Mouse (Mus musculus) CD4-positive helper T cell, adult 2 months (primary cell): ENCODE measurements around the gene Pex11g.

ENCODE experiments used
- DNase-seq: peaks from one replicate; pipeline ENCODE4 v3.0.0-alpha.2; 2012; ENCODE audit warnings: low read depth, missing footprints, low spot score

Gene Pex11g

GRCm38 (mm10) chr8:3467006-3467885 lies at the start of gene Pex11g:
Pex11g (minus strand) TSS chr8:3467680.
- peak; percentile 85 for DNase-seq

DNA sequence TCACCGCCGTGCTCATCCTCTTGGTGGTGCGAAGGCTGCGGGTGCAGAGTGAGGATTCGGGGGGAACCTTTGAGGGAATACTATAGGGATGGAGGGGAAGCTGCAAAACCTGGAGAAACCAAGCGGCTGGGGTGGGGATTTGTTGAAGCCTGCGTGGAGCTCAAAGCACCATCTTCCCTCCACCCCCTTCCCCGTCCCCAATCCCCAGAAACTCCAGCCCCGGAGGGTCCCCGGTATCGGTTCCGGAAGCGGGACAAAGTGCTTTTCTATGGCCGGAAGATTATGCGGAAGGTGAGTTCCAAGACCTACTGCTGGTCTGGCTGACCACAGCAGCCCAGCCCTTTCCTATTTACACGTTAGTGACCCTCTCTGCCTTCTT lies 49.6 kb upstream of the Pex11g start:
- no peak for DNase-seq

DNA sequence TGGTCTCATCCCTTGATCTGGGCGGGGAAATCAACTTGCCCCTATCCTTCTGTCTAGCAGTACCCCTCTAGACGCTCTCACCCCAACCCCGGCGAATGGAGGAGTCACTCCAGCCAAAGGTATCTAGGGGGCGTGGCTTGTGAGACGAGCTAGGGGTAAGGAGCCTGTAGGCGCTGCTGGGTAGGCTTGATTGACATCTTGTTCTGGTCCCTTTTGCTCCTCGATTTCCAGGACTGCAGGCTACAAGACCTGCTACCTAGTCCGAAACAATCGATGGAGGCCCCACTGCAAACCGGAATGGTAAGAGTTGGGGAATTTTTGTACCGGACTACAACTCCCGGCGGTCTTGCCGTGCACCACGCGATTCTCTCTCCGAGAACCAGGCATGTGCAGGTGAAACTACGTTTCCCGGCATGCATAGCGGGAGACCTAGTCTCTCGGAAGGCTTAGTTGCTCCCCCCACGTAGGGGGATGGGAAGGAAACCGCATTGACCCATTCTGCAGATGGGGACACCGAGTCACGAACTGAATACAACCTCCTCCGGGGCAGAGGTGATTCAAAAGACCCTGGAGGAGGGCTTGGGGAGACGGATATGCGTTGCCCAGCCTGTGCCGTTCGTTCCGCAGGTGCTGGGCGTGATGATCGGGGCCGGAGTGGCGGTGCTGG lies 49.1 kb upstream of the Pex11g start:
- DNase-seq, result peak; percentile 91

- DNase-seq, result peak; percentile 57
Observed at GRCm38 (mm10) chr8:3515771-3516417, 48.4 kb upstream of the Pex11g start.

DNA sequence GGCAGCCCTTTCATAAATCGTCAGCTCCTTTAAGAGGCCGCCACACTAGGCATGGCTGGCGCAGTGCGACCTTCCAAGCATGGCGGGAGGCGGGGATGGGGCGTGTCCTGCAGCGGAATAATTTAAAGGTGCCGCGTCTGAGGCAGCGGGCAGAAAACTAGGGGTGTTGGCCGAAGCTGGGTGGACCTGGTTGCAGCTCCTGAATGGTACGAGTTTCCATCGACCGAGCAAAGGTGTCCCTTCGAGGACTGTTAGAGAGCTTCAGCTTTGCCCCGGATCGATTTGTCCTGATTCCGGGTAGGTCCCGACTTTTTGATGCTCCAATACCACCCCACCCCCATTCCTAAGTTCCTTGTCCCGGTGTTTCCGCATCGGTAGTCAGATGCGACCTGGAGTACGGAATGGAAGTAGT lies 47.8 kb upstream of the Pex11g start, which contains the start of gene Pnpla6:
Gene Pnpla6, plus strand, starts transcription at position 125 of the 412 bp plus-strand sequence.
- DNase-seq, result peak; percentile 83

DNA sequence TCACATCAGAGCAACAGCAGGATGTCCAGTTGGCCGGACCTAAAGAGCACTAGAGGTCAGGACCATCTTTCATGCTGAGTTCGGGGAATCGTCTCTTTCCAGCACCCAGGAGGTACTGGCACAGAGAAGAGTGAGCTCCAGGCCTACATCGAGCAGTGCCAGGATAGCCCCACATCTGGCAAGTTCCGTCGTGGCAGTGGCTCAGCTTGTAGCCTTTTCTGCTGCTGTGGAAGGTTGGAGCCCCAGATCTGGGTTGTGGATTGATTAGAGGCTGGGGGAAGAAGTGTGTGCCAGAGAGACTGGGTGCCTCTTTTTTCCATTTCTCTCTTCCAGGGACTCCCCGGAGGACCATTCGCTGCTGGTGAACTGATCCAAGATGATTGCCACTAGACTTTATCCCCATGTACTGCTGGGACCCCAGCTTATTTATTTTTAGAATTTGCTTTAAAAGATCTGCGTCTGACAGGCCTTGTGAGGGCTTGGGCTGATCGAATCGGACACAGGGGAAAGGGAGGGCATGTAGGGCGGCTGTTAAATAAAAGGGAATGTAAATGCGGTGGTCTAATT lies 47.3 kb upstream of the Pex11g start:
- no peak for DNase-seq

GRCm38 (mm10) chr8:3507979-3508754 lies 40.7 kb upstream of the Pex11g start:
- no peak for DNase-seq

DNA sequence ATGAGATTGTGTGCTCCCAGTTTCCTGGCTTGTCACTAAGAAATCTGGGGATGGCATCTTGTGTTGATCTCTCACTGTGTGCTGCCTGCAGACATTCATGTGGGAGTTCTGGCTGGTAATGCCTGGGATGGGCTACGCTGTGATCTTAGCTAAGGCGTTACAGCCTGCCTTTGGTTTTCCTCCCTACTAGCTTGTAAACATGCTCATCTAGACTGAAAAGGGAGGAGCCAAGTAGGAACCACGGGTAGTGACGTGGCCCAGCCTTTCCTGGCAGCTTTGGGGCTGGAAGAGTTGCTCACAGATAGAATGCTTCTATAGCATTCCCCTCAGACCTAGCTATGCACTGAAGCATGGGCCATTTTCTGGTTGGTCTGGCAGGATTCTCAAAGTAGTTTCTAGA lies 34.7 kb upstream of the Pex11g start:
- no peak for DNase-seq

GRCm38 (mm10) chr8:3500235-3501090 lies 33.0 kb upstream of the Pex11g start, which contains the start of gene Mcoln1:
Mcoln1 (plus strand) TSS chr8:3500457.
- DNase-seq, result peak; percentile 96

GRCm38 (mm10) chr8:3499751-3500150 lies 32.3 kb upstream of the Pex11g start:
- DNase-seq, result no peak

- no peak for DNase-seq
Observed at GRCm38 (mm10) chr8:3498583-3498982, 31.1 kb upstream of the Pex11g start.

- DNase-seq, result no peak
Observed at GRCm38 (mm10) chr8:3496428-3496748, 28.9 kb upstream of the Pex11g start.

- DNase-seq, result no peak
Observed at GRCm38 (mm10) chr8:3495578-3496427, 28.3 kb upstream of the Pex11g start.

- DNase-seq, result no peak
Observed at GRCm38 (mm10) chr8:3493845-3494208, 26.3 kb upstream of the Pex11g start.

DNA sequence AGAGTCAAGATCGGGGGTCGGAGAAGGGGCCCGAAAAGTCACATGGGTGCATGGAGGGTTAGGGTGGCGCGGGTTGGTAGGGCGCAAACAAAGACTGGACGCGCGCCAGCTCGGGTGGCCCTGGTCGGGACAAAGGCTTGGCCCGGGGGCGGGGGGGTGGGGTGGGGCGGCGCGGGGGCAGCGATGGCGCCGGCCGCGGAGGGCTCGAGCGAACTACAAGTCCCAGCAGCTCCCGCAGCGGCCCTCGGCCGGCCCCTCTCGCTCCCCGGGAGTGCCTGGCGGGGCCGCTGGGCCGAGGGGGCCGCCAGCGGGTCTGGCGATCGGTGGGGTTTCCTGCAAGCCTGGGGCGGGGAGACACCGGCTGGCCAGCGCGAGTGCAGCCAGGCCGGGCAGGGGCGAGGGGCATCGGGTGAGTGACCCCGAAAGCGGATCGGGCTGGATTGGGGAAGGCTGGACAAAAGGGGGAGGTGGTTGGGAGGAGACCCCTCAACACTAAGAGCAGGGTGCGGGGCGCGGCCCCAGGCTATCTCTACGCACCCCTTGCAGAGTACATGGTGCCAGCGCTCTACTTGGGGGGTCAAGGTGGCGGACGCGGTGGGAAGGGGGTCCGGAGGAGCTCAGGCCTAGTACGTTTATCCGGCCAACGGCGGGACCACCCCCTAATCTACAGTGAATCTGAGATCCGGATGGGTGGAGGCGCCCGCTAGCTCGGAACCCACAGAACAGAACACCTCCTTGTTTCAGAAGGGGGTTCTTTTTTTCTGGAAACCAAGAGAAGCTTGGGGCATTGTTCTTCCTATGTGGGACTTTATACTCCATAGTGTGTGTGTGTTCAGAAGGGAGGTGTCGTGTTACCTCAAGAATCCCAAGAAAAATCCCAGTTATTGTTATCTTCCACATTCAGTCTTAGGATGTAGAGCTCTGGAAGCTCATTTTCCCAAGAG lies 25.7 kb upstream of the Pex11g start, which contains the start of gene Zfp358:
Gene Zfp358, plus strand, starts transcription at position 238 of the 944 bp plus-strand sequence.
- peak; percentile 45 for DNase-seq

DNA sequence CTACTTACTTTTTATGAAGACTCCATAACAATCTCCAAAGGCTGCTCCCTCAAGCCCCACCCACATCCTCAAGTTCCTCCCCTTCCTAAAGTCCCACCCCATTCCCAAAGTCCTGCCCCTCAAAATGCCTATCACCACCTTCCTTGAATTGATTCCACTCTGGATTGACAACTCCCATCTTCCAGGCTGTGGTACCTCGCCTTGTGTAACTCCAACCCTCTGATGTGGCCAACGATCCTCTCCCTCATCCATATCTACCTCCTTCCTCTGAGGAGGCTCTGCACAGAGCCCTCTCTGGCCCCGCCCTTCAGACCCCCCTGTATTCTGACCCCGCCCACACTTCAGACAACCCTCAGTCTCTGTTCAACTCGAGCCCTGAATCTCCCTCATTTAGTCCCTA lies 17.7 kb upstream of the Pex11g start:
- DNase-seq, result no peak

- no peak for DNase-seq
Observed at GRCm38 (mm10) chr8:3483546-3483945, 16.1 kb upstream of the Pex11g start.

DNA sequence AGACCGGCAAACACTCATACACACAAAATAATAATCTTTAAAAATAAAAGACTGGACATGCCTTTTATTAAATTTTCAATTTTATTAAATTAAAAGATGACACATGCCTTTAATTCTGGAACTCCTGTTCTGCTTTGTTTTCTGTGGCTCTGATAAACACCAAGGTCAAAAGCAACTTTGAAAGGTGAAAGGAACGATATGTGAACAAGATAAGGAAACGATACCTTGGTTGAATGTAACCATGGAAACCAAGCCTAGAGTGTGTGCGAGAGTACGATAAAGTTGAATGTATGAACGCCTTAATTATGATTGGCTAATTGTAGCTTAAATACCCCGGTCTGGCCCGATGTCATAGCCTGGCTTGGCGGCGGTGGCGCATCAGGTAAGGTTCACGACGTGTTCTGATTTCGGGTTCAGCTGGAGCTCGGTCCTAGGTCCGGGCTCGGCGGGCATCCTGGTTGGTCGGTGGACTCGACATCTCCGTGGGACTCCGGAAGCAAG lies 14.8 kb upstream of the Pex11g start:
- DNase-seq, result no peak
